Comparison of ENCODE assay signal across 8 mouse cellular contexts in genomic region chr12:100307501-100308260, GRCm38 (mm10).
DNase-seq lines count a peak whose midpoint lies in the region; ATAC-seq and TF ChIP-seq lines count a peak whose summit lies in the region.

No protein-coding gene starts in this region.

- WGBS in cerebellum, adult 2 months, result 4% methylated on average over 8 of the region's 8 CpGs
- WGBS in intestine, embryonic 15.5 days, result 48% methylated on average over 8 of the region's 8 CpGs

- H3K4me1 ChIP-seq in cerebellum, adult 2 months (ENCODE audit: control insufficient read depth, insufficient read depth, low read length), result peaks cover 84% of the 10 kb centered on the region
- peaks cover 11% of the 10 kb centered on the region; the same call in 1 of the 2 replicates for H3K4me1 ChIP-seq in intestine, embryonic 15.5 days (replicated peaks)

- ATAC-seq in intestine, embryonic 15.5 days, result peak; percentile 73

- no peak overlapping the region for H3K4me3 ChIP-seq in cerebellum, adult 2 months (replicated peaks; ENCODE audit: insufficient read depth, low read depth, low read length)
- no peak overlapping the region for H3K4me3 ChIP-seq in intestine, embryonic 15.5 days (replicated peaks)

- no peaks in the 10 kb centered on the region for H3K9me3 ChIP-seq in intestine, embryonic 15.5 days

- no peak overlapping the region for H3K4me2 ChIP-seq in intestine, embryonic 15.5 days (replicated peaks)

- DNase-seq in adrenal gland, adult 8-10 months, result peak; percentile 83
- peak; percentile 83 to 86 for DNase-seq in cerebellum, adult 2 months
- DNase-seq in gastrocnemius, adult 8-10 months (ENCODE audit: low spot score in 2 of 2), result peak; percentile 38 to 59
- DNase-seq in mesoderm, embryonic 11.5 days (ENCODE audit: low read depth, low spot score), result peak; percentile 35
- DNase-seq in thymus, postnatal 0 days (ENCODE audit: low spot score), result no peak
- no peak for DNase-seq in layer of hippocampus, adult 11-12 months (ENCODE audit: low spot score)
- no peak for DNase-seq in right cerebral cortex, postnatal 4 days

- TF ChIP-seq CTCF in cerebellum, adult 2 months (IDR thresholded peaks at IDR 0.05; ENCODE audit: borderline replicate concordance, insufficient read depth, low read depth, low read length), result no peak

- TF ChIP-seq POLR2A in cerebellum, adult 2 months (IDR thresholded peaks at IDR 0.05; ENCODE audit: borderline replicate concordance, insufficient read depth, low read length), result no peak

- H3K27me3 ChIP-seq in cerebellum, adult 2 months (ENCODE audit: control insufficient read depth, insufficient read depth, low read length), result no peaks in the 10 kb centered on the region
- H3K27me3 ChIP-seq in intestine, embryonic 15.5 days (replicated peaks), result no peaks in the 10 kb centered on the region

- no peak overlapping the region for H3K9ac ChIP-seq in intestine, embryonic 15.5 days

- no peaks in the 10 kb centered on the region for H3K36me3 ChIP-seq in intestine, embryonic 15.5 days

- peak overlapping the region; percentile 66 for H3K27ac ChIP-seq in cerebellum, adult 2 months (ENCODE audit: insufficient read depth, low read length)
- H3K27ac ChIP-seq in intestine, embryonic 15.5 days, result no peak overlapping the region

Comparison
In these comparisons a context has a peak if more than half of its experiments do, and no peak if none do; other contexts are left out.
1. DNase-seq: peak in adrenal gland, adult 8-10 months (single experiment), cerebellum, adult 2 months (2 of 2), gastrocnemius, adult 8-10 months (2 of 2) and mesoderm, embryonic 11.5 days (single experiment); none in thymus, postnatal 0 days (single experiment), layer of hippocampus, adult 11-12 months (single experiment) and right cerebral cortex, postnatal 4 days (single experiment).